Mouse (Mus musculus) skeletal muscle tissue, adult 2 months (tissue): ENCODE data around the gene Ankle1.

ENCODE experiments used
- DNase-seq: peaks from one replicate; pipeline ENCODE4 v3.0.0-alpha.2; 2012; ENCODE audit warnings: low read depth, low spot score

Gene Ankle1

GRCm38 (mm10) chr8:71405401-71406098 is at the start of gene Ankle1:
Ankle1 (plus strand) TSS chr8:71406010.
- DNase-seq, result peak; percentile 86

GRCm38 (mm10) chr8:71358026-71358425 is 47.8 kb upstream of the Ankle1 start:
- DNase-seq, result no peak

DNA sequence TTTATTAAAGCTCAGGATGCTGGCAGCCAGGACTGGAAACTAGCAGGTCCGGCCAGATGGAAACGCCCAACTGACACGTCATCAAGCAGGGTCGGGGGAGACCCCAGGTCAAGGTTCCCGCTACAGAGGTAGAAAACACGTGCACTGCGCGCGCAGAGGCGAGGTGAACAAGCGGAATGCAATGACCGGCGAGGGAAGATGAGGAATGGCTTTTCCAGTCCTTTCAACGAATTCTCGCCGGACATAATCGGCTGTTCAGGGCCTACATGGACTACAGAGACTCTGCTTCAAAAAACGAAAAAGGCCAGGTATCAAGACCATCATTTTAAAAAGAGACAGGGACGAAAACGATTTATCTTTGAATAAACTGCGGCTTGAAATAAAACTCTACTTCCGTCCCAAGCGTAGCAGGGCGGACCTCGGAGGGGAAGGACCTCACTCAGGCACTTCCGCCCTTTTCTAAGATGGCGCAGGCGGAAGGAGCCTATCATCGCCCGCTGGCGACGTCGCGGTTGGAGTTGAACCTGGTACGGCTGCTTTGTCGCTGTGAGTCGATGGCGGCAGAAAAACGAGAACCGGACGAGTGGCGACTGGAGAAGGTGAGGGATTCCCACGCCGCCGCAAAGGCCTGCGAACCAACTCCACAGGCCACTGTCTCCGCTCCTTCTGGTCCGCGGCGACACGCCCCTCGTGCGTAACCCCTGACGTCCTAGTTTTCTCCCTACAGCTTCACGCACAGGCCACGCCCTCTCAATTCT is 38.9 kb upstream of the Ankle1 start, which contains the start of gene Use1:
TSS of gene Use1 (plus strand) at position 78 of the 758 bp plus-strand sequence.
- DNase-seq, result peak; percentile 90

DNA sequence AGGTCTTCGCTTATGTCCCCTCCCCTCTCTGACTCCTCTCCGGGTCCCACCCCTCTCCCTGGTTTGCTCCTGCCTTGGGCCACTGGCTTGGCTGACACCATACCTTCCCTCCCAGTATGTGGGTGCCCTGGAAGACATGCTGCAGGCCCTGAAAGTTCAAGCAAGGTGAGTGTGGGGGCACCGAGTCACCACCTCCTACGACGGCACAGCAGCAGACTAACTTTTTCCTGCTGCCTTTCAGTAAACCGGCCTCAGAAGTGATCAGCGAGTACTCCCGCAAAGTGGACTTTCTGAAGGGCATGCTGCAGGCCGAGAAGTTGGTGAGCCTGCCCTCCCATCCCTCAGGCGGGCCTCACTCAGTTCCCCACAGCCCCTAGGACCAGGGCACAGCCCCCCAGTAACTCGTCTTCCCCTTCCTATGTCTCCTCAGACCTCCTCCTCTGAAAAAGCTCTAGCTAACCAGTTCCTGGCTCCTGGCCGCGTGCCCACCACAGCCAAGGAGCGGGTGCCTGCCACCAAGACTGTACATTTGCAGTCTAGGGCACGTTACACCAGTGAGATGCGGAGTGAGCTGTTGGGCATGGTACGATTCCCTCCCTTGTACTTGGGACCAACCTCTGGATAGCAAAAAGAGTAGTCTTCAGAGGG is 38.2 kb upstream of the Ankle1 start:
- no peak for DNase-seq

DNA sequence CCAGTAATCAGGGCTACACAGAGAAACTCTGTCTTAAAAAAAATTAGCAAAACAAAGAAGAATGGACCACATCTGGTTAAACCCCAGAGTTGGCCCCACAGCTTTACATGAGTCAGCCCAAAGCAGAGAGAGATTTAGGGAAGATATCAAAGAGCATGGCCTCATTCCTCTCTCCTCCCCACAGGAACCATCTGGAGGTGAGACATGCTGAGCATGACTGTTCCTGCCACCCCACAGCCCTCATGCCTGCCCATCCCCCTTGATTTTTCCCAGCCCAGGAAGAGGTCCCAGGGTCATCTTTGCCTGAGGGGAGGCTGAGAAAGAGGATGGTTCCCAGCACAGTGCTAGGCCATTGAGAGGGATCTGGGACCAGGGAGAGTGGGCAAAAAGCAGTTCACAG is 37.4 kb upstream of the Ankle1 start:
- no peak for DNase-seq

- no peak for DNase-seq
Observed at GRCm38 (mm10) chr8:71369040-71369718, 36.6 kb upstream of the Ankle1 start.

DNA sequence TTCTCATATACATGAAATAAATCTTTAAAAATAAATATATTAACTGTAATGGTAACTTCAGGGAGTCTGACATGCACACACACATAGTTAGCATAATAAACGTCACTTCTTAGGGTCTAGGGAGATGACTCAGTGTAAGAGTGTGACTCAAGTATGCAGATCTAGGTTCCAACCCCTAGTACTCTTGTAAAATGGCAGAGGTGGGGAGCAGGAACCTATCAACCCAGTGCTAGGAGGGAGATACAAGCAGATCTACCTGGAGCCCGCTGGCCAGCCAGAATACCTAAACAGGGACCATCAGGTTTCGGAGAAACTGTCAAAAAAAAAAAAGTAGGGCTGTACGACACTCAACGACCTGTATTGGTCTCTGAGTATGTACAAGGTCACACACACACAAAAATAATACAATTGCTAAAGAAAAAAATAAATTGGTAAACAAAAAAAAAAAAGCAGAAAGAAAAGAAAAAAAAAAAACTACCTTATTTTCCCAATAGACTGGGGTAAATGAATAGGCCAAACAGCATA is 35.0 kb upstream of the Ankle1 start:
- no peak for DNase-seq

GRCm38 (mm10) chr8:71371236-71371848 is 34.5 kb upstream of the Ankle1 start, which contains the start of gene Ocel1:
Ocel1 (plus strand) TSS chr8:71371298.
- peak; percentile 98 for DNase-seq

GRCm38 (mm10) chr8:71372427-71372826 is 33.4 kb upstream of the Ankle1 start:
- no peak for DNase-seq

DNA sequence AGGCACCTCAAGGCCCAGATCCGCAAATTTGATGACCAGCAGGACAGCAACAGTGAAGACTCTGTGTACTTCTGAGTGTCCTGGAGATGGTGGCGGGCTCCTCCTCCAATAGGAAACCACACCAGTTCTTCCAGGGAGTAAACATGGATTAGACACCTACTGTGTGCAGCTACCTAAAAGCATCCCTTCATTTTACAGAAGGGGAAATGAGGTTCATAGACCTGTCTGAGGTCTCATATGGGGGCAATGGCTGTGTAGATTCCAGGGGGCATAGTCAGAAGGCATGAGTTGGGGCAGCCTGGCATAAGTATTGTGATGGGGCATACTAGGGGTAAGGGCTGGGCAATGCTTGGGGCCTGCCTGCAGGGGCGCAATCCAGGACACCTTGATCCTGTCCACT is 32.8 kb upstream of the Ankle1 start:
- DNase-seq, result no peak

DNA sequence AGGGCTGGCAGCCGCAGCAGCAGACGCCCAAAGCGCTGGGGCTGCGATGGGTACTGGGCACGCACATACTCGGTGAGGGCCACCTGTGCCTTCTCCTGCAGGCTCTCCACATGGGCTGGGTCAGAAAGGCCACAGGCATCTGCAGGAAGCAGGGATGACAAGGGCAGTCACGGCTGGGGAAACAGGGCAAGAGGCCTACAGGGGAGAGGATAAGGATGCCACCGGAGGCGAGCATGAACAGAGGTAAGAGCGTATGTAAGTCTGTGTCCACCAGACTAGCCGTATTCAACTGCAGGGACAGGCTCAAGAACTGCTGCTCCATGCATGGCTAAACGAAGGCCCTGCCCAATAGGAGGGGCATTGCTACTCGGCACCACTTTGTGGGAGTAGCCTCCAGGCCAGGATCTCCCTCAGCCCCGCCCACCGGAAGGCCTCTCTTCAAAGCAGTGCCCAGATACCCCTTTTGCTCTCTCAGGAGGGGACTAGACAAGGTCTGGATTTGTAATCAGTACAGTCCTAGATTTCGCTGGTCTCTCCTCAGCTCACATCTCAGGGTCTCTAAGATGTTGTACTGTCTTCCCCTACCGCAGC is 31.1 kb upstream of the Ankle1 start:
- DNase-seq, result no peak

DNA sequence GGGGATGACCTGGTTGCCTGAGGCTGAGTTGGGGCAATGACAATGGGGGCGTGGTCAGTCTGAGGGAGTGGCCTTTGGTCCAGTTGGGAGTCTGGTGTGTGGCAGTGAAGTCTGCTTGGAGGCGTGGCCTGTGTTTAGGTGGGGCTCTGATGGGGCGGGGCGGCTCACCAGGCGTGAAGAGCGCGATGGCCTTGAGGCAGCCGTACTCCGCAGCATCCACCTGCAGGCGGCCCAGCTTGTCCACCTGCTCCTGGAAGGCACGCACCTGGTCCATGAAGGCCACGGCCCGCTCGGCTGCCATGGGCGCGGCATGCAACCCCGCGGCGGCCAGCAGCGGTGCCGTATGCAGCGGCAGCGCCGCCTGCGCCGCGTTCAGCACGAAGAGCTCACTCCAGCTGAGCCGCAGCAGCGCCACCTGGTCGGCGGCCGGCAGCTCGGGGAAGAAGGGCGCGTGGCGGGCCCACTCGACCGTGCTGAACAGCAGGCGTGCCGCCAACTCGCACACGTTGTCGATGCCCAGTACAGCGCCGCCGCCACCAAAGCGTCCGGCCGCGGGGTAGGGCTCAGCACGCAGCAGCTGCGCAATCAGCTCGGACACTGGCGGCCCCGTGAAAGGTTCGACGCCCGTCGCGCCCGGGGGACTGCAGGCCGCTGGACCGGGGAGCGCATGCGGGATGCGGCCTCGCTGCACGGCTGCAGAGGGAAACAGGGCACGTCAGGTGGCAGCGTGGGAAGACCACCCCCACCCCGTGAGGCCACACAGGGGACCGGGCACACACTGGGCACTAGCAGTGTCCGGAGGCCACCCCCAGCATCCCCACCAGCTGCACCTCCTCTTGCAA is 30.0 kb upstream of the Ankle1 start:
- peak; percentile 53 for DNase-seq

DNA sequence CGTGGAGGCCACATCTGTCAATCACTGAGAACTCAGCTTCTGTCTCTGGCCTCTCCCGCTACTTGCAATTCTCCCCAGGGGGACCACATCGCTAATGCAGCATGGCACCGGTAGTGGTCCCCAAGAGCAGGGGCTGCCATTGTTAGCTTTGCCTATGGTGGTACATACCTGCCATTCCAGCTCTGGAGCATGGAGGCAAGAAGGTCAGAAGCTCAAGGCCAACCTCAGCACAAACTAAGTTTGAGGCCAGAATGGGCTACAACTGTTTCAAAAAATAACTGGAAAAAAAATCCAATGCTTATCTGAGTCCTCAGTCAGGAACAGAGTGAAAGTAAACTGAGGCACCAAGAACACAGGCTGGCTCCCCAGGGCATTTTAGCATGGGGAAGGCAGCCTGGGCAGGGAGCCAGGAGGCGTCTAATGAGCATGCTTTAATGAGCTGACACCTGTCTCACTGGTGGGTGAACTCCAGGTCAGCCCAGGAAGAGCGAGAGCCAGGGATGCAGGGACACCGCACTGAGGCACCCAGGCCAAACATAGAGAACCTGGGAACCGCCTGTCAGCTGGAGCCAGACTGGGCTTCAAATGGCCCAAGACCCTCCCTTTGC is 29.3 kb upstream of the Ankle1 start:
- no peak for DNase-seq

- DNase-seq, result no peak
Observed at GRCm38 (mm10) chr8:71379008-71379407, 26.8 kb upstream of the Ankle1 start.

- DNase-seq, result no peak
Observed at GRCm38 (mm10) chr8:71379512-71380075, 26.2 kb upstream of the Ankle1 start.

DNA sequence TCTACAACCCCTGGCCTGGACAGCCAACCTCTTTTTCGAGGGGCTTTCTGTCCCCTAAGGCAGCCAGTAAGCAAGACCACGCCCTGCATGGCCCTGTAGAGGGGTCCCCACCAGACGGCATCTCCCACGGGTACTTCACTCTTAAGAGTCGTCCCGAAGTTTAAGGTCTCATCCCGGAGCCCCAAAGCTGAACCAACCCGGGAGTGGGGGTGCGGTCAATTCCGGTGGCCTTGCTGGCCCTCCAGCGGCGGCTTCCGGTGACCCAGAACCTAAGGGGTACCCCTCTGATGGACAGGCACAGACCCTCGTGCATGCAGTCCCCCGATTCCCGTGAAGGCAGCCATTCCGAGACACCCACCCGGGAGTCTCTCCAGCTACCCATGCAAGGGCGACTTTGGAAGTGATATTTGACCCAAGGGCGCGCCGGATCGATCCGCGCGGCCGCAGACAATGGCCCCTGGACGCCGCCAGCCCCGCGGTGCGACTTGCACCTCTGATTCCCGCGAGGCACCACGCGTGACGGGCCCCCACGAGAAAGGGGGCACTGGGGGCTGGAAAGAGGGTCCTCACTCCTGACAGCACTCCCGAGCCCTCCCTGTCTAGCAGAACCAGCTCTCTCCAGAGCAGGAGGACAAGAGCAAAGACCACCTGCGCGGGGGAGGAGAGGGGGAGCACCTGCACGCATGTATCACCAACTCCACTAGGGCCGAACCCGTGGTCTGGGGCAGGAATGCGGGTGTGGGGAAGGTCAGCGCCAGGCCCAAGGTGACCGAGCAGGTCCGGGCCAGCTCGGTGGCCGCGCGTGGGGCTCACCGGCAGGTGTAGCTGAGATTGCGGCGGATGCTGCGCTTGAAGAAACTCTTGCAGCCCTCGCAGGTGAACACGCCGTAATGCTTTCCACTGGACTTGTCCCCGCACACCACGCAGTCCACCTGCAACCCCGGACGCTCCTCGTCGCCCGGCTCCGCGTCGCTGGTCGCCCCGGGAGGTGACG is 25.3 kb upstream of the Ankle1 start:
- DNase-seq, result no peak

DNA sequence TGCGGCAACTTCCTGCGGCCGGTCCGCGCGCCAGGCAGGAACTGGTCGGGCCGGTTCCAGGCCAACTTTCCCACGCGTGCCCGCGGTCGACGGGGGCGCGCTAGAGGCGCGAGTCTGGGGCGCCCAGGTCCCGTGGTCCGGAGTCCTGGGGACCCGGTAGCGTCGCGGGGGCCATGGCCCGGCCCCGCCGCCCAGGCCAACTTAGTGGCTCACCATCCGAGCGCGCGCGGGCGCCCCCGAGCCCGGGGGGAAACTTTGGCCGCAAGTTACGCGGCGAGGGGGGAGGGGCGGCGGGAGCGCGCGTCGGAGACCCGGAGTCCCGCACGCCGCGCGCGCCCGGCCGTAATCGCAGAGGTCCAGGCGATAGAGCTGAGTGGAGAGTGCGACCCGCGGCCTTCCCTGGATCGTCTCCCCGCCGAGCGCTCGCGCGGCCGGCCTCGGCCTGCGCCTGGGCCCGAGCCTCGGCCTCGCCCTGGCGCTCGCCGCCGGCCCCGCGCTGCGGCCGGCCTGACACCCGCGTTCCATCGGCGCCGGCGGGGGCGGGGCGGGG is 24.3 kb upstream of the Ankle1 start, which contains the start of gene Nr2f6:
TSS of gene Nr2f6 (minus strand) at position 540 of the 550 bp plus-strand sequence.
- DNase-seq, result no peak
